Mouse (Mus musculus): ENCODE data around the gene Lsm3.

- TF ChIP-seq POLR2A (IDR thresholded peaks at IDR 0.05; ENCODE audit: insufficient read length, low read depth), result no peak
- no peak for TF ChIP-seq TCF12 (IDR thresholded peaks at IDR 0.05; ENCODE audit: insufficient read depth, poor library complexity, severe bottlenecking)
- no peak for TF ChIP-seq MAX (IDR thresholded peaks at IDR 0.05; ENCODE audit: low read depth)
- TF ChIP-seq USF1 (IDR thresholded peaks at IDR 0.05; ENCODE audit: low read depth), result no peak
- no peak for TF ChIP-seq E2F4 (IDR thresholded peaks at IDR 0.05; ENCODE audit: insufficient read depth)
- TF ChIP-seq POLR2AphosphoS2 (IDR thresholded peaks at IDR 0.05; ENCODE audit: insufficient read length, low read depth), result no peak
- TF ChIP-seq MYOG (IDR thresholded peaks at IDR 0.05; ENCODE audit: control insufficient read depth in 1 of 3, insufficient read depth in 1 of 3, insufficient read length in 2 of 3, low read depth in 2 of 3), result no peak
- no peak for TF ChIP-seq TCF3 (IDR thresholded peaks at IDR 0.05; ENCODE audit: insufficient read length, low read depth)
Observed at GRCm38 (mm10) chr6:91566407-91566806, 50.7 kb downstream of the Lsm3 start.
